Mouse (Mus musculus) spleen, adult 12 weeks (tissue): ENCODE measurements around the gene Nfkbil1.
"Not testable (repeated sequence)": the region's sequence is repeated elsewhere in the genome, so short reads cannot be mapped to it uniquely, and the experiment has no call there.

Source experiments
- DNase-seq: peaks from one replicate; pipeline ENCODE4 v3.0.0; 2022; ENCODE audit warnings: low spot score

Gene Nfkbil1

GRCm38 (mm10) chr17:35236996-35237395, 1.4 kb upstream of the Nfkbil1 start:
- DNase-seq: no peak

- peak; percentile 97 for DNase-seq
These were observed 776 bp upstream of the Nfkbil1 start for GRCm38 (mm10) chr17:35236390-35236746.

GRCm38 (mm10) chr17:35234903-35235302, 689 bp downstream of the Nfkbil1 start:
- peak; percentile 38 for DNase-seq

GRCm38 (mm10) chr17:35234090-35234489, 1.5 kb downstream of the Nfkbil1 start:
- DNase-seq: not testable (repeated sequence)

GRCm38 (mm10) chr17:35233114-35233980, 2.2 kb downstream of the Nfkbil1 start, which contains the start of gene Atp6v1g2:
Atp6v1g2 (plus strand) TSS chr17:35233660.
- no peak for DNase-seq

GRCm38 (mm10) chr17:35232659-35233058, 2.9 kb downstream of the Nfkbil1 start:
- no peak for DNase-seq

GRCm38 (mm10) chr17:35232043-35232442, 3.5 kb downstream of the Nfkbil1 start:
- DNase-seq: peak; percentile 77

- no peak for DNase-seq
These were observed 4.6 kb downstream of the Nfkbil1 start for GRCm38 (mm10) chr17:35231022-35231421.

GRCm38 (mm10) chr17:35226561-35227046, 9.0 kb downstream of the Nfkbil1 start:
- no peak for DNase-seq

- no peak for DNase-seq
These were observed 10.1 kb downstream of the Nfkbil1 start for GRCm38 (mm10) chr17:35225456-35225855.

GRCm38 (mm10) chr17:35224641-35225040, 11.0 kb downstream of the Nfkbil1 start:
- no peak for DNase-seq

GRCm38 (mm10) chr17:35222299-35222698, 13.3 kb downstream of the Nfkbil1 start:
- no peak for DNase-seq

GRCm38 (mm10) chr17:35220156-35220952, 15.2 kb downstream of the Nfkbil1 start, which contains the start of gene Gm16181:
Gm16181 (plus strand) TSS chr17:35220834.
- no peak for DNase-seq

GRCm38 (mm10) chr17:35219601-35220041, 16.0 kb downstream of the Nfkbil1 start:
- no peak for DNase-seq

GRCm38 (mm10) chr17:35218516-35219193, 16.9 kb downstream of the Nfkbil1 start:
- DNase-seq: no peak

- DNase-seq: no peak
These were observed 22.5 kb downstream of the Nfkbil1 start for GRCm38 (mm10) chr17:35213071-35213470.

- no peak for DNase-seq
These were observed 25.0 kb downstream of the Nfkbil1 start for GRCm38 (mm10) chr17:35210593-35210992.

- peak; percentile 60 for DNase-seq
These were observed 25.6 kb downstream of the Nfkbil1 start for GRCm38 (mm10) chr17:35209785-35210535.

- no peak for DNase-seq
These were observed 30.2 kb downstream of the Nfkbil1 start for GRCm38 (mm10) chr17:35205380-35205769.

- peak; percentile 37 for DNase-seq
These were observed 30.9 kb downstream of the Nfkbil1 start, which contains the start of gene Lta for GRCm38 (mm10) chr17:35204494-35205379. Lta (minus strand) TSS chr17:35205351.
